Mouse (Mus musculus) layer of hippocampus, adult 11-12 months (tissue): Measurements from ENCODE around the gene Nploc4.
"Not testable (repeated sequence)": the region's sequence is repeated elsewhere in the genome, so short reads cannot be mapped to it uniquely, and the experiment has no call there.

Source experiments
- DNase-seq: peaks from one replicate; pipeline ENCODE4 v3.0.0; 2022; ENCODE audit warnings: low spot score

Gene Nploc4

DNA sequence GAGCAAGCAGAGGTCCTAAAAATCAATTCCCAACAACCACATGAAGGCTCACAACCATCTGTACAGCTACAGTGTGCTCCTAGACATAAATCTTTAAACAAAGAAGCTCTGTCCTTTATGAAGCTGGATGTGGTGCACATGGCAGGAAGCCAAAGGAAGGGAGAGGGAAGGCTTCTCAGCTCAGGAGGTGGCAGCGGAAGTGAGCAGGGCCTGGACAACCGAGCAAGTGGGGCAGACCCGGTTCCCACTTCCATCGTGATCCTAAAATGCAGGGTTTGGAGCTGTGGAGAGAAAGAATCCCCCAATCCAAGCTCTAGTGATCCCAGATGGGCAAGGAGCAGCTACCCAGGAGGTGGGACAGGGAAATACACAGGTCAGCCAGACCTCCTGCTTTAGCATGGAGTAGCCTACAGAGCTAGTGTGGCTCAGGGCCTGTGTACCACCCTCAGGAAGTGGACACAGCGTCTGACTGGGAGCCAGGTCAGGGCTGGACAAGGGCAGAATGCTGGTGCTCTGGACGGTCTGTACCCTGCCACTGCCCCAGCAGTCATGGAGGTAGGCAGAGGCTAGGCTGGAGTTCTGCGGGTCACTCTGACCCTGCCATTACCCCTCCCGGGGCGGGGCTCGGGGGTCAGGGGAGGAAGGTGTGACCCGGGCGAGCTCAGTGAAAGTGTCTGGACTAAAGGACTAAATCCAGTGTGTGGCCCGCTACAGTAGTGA, 84.8 kb downstream of the Nploc4 start:
- DNase-seq = no peak

DNA sequence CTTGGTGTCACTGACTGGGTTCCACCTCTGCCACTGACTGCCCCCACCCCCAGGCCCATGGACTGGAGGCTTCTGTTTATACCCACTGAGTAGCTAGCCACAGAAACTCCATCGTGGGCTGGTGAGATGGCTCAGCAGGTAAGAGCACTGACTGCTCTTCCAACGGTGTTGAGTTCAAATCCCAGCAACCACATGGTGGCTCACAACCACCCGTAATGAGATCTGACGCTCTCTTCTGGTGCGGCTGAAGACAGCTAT, 85.5 kb downstream of the Nploc4 start:
- not testable (repeated sequence) for DNase-seq

GRCm38 (mm10) chr11:120351250-120352092, 86.0 kb downstream of the Nploc4 start:
- no peak for DNase-seq

- DNase-seq = no peak
Observed at GRCm38 (mm10) chr11:120350711-120351110, 86.8 kb downstream of the Nploc4 start.

DNA sequence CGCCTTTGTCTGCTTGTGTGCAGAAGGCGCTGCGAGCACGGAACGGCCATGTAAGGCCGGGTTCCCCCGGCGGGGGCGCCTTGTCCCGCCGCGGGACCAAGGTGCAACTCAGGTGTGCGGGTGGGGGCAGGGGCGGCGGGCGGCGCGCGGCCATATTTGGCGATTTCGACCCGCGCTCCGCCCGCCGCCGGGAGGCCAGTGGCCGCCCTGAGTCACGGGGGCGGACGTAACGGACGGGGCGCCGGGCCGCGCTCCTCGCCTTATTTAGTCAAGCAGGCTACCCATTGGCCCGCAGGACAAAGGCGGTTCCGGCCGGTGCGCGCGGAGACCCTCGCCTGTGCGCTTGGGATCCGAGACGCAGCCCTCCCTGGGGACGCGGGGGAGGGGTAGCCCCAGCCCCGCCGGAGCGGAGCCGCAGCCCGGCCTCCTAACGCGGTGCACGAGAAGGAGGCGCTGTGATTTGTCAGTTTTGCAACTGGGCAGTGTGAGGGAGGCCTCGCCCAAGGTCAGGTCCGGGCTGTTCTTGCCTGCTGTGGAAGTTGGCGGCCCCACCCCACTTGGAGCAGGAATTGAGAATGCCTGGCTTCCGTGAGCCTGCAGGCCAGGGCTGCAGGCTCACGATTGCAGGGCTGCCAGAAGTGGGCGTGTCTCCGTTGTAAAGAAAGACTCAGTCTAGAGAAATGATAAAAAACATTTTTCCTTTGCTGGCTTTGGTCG, 87.4 kb downstream of the Nploc4 start:
- DNase-seq = peak; percentile 80

DNA sequence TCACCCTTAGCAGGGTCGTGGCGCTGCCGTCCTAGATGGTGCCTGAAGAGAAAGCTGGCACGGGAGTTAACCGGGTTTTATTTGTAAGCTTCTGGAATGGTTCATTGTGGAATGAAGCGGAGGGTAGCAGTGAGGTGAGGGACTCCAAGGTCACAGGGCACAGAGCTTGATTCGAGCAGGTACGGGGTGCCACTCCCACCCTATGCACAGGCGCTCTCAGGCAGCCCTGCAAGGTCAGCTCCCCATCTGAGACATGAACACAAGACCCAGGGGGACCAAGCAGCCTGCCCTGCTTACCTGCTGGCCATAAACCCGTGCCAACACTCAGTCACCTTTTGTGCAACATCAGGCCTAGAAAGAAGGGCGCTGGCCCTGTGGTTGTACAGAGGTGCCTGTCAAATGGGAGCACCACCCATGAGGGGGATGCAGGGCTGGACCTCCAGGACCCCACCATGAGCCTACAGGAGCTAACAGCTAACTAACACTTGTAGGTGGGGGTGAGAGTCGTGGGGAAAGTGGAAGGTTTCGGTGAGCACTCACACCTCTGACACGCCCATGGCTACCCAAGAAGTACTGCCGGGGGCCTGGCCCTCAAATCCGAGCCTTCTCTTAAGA, 88.0 kb downstream of the Nploc4 start:
- DNase-seq = no peak

DNA sequence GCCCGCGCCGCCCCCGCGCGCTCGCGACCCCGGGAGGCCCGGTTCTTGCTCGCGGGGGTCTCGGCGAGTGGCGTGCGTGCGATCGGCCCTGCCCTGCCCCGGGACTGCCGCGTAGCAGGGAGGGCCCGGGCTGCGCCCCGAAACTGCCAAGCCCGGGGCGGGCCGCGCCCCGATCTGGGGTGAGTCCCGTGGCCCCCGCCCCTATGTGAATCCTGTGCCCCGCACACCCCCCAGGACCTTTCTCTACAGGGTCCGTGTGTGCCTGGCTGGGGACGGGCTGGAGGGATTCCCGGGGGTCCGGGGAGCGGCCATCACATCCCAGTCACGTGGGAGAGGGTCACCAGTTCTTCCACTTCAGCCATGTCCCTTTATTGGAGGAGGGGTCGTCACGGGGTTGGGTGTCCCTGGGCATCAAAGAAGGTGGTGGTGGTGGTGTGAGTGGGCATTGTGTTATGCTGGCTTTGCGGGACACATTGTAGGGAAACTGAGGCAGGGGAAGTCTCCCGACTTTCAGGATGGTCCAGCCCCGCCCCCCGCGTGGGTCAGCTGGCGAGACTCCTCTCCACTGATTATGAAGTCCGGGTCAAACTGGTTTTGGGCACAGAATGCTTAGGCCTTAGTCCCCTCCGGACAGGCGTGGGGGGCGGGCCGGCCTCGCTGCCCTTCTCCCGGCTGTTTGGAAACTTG, 88.7 kb downstream of the Nploc4 start:
- DNase-seq = peak; percentile 61

- peak; percentile 87 for DNase-seq
Observed at GRCm38 (mm10) chr11:120347791-120348683, 89.5 kb downstream of the Nploc4 start, which contains the start of gene Actg1. TSS of gene Actg1 (minus strand) at chr11:120348542.

DNA sequence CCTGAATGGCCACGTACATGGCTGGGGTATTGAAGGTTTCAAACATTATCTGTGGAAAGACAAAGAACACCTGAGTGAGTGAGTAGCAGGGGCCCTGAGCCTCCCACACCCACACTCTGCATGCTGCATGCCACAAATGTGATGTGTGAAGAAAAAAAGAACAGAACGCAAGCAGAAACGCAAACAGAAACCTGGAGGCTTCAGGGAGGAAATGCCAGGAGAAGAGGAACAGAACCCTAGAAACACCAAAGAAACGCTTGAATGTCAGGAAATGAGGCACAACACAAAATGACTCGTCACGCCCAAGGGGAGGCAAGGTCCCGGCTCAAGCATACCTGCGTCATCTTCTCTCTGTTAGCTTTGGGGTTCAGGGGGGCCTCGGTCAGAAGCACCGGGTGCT, 90.2 kb downstream of the Nploc4 start:
- DNase-seq = no peak

DNA sequence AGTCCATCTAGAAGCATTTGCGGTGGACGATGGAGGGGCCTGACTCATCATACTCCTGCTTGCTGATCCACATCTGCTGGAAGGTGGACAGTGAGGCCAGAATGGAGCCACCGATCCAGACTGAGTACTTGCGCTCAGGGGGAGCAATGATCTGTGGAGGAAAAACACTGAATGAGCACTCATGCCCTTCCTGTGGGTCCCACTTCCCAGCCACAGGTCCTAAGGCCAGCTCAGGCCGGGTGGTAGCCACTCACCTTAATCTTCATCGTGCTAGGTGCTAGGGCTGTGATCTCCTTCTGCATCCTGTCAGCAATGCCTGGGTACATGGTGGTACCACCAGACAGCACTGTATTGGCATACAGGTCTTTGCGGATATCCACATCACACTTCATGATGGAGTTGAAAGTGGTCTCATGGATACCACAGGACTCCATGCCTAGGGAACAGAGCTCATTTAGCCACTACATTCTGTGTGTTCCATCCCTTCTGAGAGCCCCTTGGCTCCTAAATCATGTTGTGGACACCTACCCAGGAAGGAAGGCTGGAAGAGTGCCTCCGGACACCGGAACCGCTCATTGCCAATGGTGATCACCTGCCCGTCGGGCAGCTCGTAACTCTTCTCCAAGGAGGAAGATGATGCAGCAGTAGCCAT, 91.0 kb downstream of the Nploc4 start:
- DNase-seq = peak; percentile 11

DNA sequence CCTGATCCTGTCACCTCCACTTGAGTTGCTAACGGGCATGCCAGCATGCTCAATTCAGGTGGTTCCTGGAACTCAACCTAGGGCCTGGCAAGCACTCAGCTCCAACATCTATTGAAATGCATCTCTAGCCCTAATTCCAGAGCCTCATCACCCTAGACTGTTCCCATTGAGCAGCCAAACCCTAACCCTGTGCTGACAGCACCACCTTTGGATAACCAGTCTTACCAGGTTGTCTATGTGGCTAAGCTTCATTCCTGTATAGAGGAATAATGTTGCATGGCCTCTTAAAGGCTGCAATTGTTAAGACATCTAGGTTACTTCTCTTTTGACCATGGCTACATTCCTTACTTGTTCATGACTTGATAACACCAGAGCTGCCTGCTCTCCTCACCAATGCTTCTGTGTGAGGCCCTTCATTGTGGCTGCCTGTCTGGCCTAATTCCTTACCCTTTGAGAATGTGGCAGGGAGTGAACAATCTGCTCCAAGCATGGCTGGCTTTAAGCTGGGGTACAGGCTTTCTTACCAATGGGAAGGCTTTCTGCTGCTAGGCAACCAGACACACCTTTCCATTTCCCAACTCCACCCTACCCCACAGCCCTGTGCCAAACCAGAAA, 92.3 kb downstream of the Nploc4 start:
- DNase-seq = peak; percentile 7

DNA sequence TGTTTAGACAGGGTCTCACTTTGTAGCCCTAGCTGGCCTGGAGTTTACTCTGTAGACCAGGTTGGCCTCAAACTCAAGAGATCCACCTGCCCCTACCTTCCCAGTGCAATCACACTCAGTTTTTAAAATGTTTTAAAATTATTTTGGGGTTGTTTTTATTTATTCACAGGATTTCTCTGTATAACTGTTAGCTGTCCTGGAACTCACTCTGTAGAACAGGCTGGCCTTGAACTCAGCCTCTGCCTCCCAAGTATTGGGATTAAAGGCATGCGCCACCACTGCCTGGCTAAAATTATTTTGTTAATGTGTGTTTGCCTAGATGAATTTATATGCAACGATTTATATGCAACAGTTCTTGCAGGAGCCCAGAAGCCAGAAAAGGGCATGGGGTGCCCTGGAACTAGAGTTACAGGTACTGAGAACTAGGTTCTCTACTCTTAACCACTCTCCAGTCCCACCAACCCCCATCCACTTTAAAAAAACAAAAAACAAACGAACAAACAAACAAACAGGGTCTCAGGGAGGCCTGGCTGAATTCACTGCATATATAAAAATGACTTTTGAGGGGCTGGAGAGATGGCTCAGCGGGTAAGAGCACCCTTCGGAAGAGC, 93.1 kb downstream of the Nploc4 start:
- peak; percentile 4 for DNase-seq

DNA sequence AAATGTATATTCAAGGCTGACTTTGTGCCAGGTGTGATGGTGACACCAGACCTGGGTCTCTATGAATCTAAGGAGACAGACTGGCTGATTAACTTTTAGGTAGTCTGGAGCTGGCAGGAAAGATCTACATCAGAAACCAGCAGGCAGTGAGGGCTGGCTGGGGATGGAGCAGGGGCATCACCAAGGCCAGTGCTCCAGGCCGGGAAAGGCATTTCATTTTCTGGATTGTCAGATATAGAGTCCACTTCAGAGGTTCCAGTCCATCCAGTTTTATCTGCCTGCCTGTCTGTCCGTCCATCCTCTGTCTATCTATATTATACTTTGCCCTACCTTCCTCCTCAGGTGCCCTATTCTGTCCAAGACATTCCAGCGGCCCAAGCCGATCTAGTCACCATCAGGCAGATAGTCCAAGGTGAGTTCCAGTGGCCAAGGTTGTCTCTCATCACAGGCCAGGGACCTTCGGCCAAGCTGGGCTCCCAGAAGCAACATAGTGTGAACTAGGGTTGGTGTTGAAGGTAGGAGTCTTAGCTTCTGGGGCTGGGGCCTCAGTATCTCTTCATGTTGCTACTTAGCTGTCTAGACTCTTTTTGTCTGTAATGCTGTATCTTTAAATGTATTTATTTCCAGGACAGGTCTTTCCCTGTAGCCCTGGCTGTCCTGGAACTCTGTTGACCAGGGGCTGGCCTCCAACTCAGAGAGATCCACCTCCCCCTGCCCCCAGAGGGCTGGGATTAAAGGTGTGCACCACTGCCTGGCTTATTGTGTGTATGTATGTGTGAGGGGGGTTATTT, 93.8 kb downstream of the Nploc4 start:
- DNase-seq = peak; percentile 4

- peak; percentile 2 for DNase-seq
Observed at GRCm38 (mm10) chr11:120342656-120343160, 94.8 kb downstream of the Nploc4 start.

- DNase-seq = peak; percentile 1
Observed at GRCm38 (mm10) chr11:120341661-120342060, 95.8 kb downstream of the Nploc4 start.

DNA sequence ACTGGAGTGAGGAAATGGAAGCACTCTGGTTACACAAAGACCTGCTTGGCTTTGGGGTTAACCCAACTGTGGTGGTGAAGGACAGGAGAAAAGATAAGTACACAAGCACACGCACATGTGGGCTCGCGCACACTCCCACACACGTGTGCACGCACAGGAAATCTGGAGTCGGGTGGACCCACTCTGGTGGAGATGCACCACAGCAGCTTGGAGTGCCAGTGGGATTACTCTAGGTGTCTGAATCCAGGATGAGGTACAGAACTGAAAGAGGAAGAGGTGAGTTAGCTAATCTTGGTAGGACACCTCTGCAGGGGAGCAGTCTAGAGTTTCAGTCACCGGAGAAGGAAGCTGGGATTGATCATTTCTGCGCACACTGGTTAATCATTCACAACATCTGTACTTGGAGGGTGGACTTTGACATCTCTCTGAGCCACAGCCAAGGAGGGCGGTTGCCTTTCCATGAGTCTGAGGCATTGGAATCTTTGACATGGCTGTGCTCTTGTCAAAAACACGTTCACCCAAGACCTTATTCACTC, 97.5 kb downstream of the Nploc4 start:
- DNase-seq = peak; percentile 1

DNA sequence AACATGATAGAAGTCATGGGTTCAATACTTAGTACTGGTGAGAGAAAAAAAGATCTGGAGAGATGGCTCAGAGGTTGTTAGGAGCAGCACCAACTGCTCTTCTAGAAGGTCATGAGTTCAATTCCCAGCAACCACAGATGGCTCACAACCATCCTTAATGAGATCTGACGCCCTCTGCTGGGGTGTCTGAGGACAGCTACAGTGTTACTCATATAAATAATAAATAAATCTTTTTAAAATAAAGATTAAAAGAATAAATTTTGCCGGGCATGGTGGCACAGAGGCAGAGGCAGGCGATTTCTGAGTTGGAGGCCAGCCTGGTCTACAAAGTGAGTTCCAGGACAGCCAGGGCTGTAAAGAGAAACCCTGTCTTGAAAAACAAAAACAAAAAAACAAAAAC, 98.7 kb downstream of the Nploc4 start:
- DNase-seq = peak; percentile 1

- peak; percentile 1 for DNase-seq
Observed at GRCm38 (mm10) chr11:120337447-120337846, 100.1 kb downstream of the Nploc4 start.
